Mouse (Mus musculus) T-helper 17 cell (primary cell): Measurements from ENCODE around the gene Tprg.

Source experiments
- in situ Hi-C, 2 experiments: fragments of 300-600 bp; cut with MboI, MseI; formaldehyde crosslinking; loops; 1 replicate in 1 of 2; 2 replicates in 1 of 2; pipeline ENCODE4 v1.15.1; 2025; ENCODE audit warnings: high pct_unique_total_duplicates in 2 of 2

The Tprg gene

GRCm38 (mm10) chr16:25325631-25326238 lies 39.1 kb downstream of the Tprg start:
- in situ Hi-C loops = no loop called here

- in situ Hi-C loops = no loop called here
These were observed 46.9 kb downstream of the Tprg start for GRCm38 (mm10) chr16:25333279-25334219.

- in situ Hi-C loops = no loop called here
These were observed 48.6 kb downstream of the Tprg start for GRCm38 (mm10) chr16:25335058-25335703.

- in situ Hi-C loops = loop anchor here (5.0 to 10.0 kb wide), 3 partner anchors 1377 to 1965 kb away; no protein-coding TSS in a partner anchor
These were observed 63.0 kb downstream of the Tprg start for GRCm38 (mm10) chr16:25349626-25350025.

- in situ Hi-C loops = no loop called here
These were observed 81.2 kb downstream of the Tprg start for GRCm38 (mm10) chr16:25367834-25368233.

GRCm38 (mm10) chr16:25369984-25370412 lies 83.4 kb downstream of the Tprg start:
- in situ Hi-C loops = loop anchor here in 1 of 2 experiments (10.0 kb wide), 1 partner anchor 835 kb away; no protein-coding TSS in a partner anchor

- in situ Hi-C loops = loop anchor here in 1 of 2 experiments (10.0 kb wide), 1 partner anchor 831 kb away; no protein-coding TSS in a partner anchor
These were observed 87.5 kb downstream of the Tprg start for GRCm38 (mm10) chr16:25374121-25374520.

- in situ Hi-C loops = loop anchor here (5.0 to 10.0 kb wide), 2 partner anchors 823 to 830 kb away; no protein-coding TSS in a partner anchor
These were observed 88.2 kb downstream of the Tprg start for GRCm38 (mm10) chr16:25374775-25375174.

- in situ Hi-C loops = loop anchor here (5.0 to 10.0 kb wide), 2 partner anchors 820 to 828 kb away; no protein-coding TSS in a partner anchor
These were observed 90.2 kb downstream of the Tprg start for GRCm38 (mm10) chr16:25376720-25377373.

GRCm38 (mm10) chr16:25377695-25378094 lies 91.1 kb downstream of the Tprg start:
- in situ Hi-C loops = loop anchor here (5.0 to 10.0 kb wide), 2 partner anchors 820 to 827 kb away; no protein-coding TSS in a partner anchor

- in situ Hi-C loops = no loop called here
These were observed 99.0 kb downstream of the Tprg start for GRCm38 (mm10) chr16:25385498-25386192.

GRCm38 (mm10) chr16:25394676-25395075 lies 108.1 kb downstream of the Tprg start:
- in situ Hi-C loops = loop anchor here in 1 of 2 experiments (5.0 kb wide), 1 partner anchor 553 kb away; no protein-coding TSS in a partner anchor

GRCm38 (mm10) chr16:25404156-25404555 lies 117.5 kb downstream of the Tprg start:
- in situ Hi-C loops = no loop called here

GRCm38 (mm10) chr16:25407204-25407886 lies 120.7 kb downstream of the Tprg start:
- in situ Hi-C loops = no loop called here

GRCm38 (mm10) chr16:25408032-25408431 lies 121.4 kb downstream of the Tprg start:
- in situ Hi-C loops = no loop called here

GRCm38 (mm10) chr16:25411307-25411706 lies 124.7 kb downstream of the Tprg start:
- in situ Hi-C loops = no loop called here

GRCm38 (mm10) chr16:25413885-25414284 lies 127.3 kb downstream of the Tprg start:
- in situ Hi-C loops = no loop called here

GRCm38 (mm10) chr16:25415186-25415585 lies 128.6 kb downstream of the Tprg start:
- in situ Hi-C loops = loop anchor here in 1 of 2 experiments (5.0 kb wide), 1 partner anchor 52 kb away; no protein-coding TSS in a partner anchor

GRCm38 (mm10) chr16:25417875-25418630 lies 131.4 kb downstream of the Tprg start:
- in situ Hi-C loops = loop anchor here in 1 of 2 experiments (5.0 kb wide), 1 partner anchor 49 kb away; no protein-coding TSS in a partner anchor
